Mouse (Mus musculus) brain, embryonic 14.5 days (tissue): ENCODE data around the gene Etv4. TPM values are rescaled to one million over a fixed set of nuclear protein-coding genes. Genes with fewer than 3 reads are reported as not detected.

ENCODE experiments used
- DNase-seq: peaks from one replicate; pipeline ENCODE4 v3.0.0-alpha.2; 2011; ENCODE audit warnings: low read depth
- CTCF ChIP-seq: fragments of 200-500 bp; IDR thresholded peaks from 2 replicates; pipeline ENCODE4 v1.5.1; 2012; ENCODE audit warnings: inconsistent platforms, mild to moderate bottlenecking, moderate library complexity, borderline replicate concordance; ENCODE audit not compliant: insufficient read depth, insufficient read length; ENCODE audit errors: extremely low read depth
- POLR2A ChIP-seq: fragments of 200-500 bp; IDR thresholded peaks from 2 replicates; pipeline ENCODE4 v1.6.1; 2012; ENCODE audit warnings: mild to moderate bottlenecking, inconsistent platforms, borderline replicate concordance; ENCODE audit not compliant: poor library complexity, insufficient read depth, insufficient read length, severe bottlenecking; ENCODE audit errors: extremely low read depth
- polyA plus RNA-seq: library from polyadenylated mRNA; depleted of rRNA; stranded (reverse); fragments of >200 nt; gene quantifications from 2 replicates; pipeline ENCODE4 v1.2.3, GENCODE M21; 2012

Etv4 gene
- polyA plus RNA-seq, 1 experiment, result 10.4 TPM

DNA sequence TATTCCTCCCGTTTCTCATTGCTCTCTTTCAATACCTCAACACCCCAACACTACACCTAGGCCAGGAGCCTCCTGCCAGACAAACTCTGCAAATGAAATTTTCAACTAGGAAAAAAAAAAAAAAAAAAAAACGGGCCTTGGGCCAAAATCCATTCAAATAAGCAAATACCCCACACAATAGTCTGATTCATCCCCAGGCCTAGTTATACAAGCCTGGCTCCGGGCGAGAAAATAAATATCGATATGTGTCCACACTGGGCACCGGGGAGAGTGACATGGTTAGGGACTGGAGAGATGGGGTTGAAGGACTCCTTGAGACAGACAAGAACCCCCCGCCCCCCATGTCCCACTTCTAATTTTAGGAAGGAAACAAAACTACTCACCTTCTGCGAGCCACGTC lies 1.6 kb downstream of the Etv4 start:
- peak; percentile 36 for DNase-seq
- TF ChIP-seq POLR2A (no peak), CTCF (no peak)

DNA sequence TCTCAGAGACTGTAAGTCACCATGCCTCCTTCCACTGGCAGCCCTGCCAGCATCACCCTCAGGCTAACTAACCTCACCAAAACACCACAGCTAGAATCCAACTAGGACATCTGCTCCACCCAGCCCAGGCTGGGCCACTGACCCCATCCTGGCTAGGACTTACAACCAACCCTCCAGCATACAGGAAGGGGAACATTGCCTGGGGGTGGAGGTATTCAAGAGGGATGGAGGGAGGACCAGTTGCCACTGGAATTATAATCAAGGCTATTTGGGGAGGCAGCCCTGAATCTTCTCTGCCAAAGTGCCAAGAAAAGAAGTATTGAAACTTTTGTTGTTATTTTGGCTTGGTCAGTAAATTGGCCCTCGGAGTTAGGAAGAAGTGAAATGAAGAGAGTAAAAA lies 2.0 kb downstream of the Etv4 start:
- peak; percentile 26 for DNase-seq

DNA sequence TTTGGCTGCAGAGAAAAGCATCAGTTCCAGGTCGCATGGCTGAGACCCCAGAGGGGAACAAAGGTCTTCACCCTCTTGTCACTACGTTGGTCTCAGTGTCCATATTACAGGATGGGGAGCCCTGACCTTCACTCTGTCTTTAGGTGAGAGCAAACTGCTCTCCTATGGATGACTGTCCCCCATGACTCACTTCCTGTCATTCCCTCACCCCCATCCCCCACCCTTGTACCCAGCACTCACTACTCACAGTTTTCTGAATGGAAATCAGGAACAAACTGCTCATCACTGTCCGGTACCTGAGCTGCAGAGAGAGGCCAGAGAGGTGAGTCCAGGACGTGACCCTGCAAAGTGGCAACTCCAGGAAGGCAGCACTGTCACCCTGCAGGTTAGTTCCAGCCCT lies 8.3 kb downstream of the Etv4 start:
- no peak for DNase-seq
- no peak for TF ChIP-seq CTCF
- no peak for TF ChIP-seq POLR2A

More for the DNA sequence above, 2.0 kb downstream of the Etv4 start:
- TF ChIP-seq CTCF, result no peak
- TF ChIP-seq POLR2A, result no peak

DNA sequence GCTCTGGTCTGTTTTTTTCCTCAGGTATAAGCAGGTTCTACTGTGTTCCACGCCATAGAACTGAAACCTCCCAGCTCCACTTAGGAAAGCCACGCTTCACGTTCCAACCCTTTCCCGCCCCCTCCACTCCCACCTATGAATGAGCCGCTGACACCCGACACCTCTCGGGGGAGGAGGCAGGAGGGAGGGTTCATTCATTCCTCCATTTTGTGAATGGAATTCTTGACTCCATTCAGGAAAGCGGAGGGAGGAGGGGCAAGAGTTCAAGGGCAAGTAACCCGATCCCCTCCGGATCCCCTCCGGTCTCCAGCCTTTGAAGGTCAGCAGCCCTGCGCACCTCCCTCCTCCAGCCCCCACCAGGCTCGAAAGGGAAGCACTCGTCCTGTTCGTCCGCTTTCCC lies 12.7 kb downstream of the Etv4 start:
- peak; percentile 88 for DNase-seq

DNA sequence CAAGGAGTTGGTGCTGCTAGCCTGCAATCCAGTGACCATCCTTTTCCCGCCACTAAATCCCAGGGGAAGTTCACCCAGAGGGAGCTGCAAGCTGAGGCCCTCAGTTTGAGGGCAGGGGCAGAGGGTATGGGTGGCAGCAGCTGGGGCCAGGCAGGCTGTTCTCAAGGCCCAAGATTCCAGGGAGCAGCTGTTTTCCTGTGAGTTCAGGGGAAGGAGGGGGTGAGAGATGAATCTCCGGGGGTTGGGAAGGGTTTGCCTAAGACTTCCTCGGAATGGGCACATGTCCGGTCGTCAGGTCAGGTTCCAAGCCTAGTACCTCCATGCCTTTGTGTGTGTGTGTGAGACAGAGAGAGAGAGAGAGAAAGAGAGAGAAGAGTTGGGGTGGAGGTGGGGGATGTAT lies 13.1 kb downstream of the Etv4 start:
- no peak for DNase-seq
- TF ChIP-seq POLR2A, result no peak
- no peak for TF ChIP-seq CTCF

More for the DNA sequence above, 12.7 kb downstream of the Etv4 start:
- TF ChIP-seq POLR2A (no peak), CTCF (no peak)

DNA sequence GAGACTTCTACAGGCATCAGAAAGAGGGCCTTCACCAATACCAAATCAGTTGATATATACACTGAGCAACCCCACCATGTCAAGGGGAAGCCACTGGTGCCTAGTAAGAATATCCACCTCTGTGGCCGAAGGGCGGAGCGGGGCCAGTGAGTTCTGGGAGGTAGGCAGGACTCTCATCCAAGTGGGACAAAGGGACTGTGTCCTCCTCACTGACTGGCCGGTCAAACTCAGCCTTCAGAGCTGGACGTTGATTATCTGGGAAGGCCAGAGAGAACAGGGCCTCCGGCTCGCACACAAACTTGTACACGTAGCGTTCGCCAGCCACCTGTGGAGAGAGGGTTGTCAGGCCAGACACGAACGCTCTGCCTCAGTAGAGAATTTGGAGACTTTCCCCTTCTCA lies 14.9 kb downstream of the Etv4 start:
- DNase-seq, result no peak
- no peak for TF ChIP-seq CTCF
- TF ChIP-seq POLR2A, result no peak

DNA sequence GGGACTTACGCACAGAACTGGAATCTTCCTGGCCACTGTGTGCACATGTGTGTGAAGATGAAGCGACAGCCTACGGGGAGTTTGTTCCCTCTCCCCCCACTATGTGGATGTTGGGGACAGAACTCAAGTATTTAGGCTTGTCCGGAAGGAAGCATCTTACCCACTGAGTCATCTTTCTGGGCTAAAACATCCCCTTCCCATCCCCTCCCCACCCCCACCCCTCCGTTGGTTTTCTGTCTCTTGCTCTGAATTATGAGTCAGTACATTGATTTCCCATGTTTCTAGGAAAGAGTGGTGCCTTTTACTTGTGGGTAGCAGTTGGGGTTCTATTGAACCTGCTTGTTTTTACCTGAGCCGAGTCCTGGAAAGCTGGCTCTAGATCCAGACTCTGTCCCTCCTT lies 16.4 kb downstream of the Etv4 start:
- TF ChIP-seq CTCF, result no peak
- no peak for TF ChIP-seq POLR2A

DNA sequence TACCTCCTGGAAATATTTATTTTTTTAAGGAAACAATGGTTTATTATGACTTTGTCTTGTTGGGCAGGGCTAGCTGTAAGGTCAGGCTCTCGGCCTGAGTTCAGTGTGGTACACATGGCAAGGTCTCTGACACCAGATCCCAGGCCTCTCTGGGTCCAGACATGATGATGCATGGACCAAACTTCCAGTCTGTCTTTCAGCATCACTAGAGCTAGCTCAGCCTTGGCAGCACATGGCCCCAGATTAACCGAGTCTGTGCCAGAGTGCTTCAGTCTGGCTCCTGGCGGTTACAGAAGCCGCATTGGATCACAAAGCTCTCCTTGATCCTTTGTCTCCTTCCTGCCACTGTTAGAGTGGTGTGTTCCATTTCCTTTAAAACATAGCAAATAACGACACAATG lies 17.8 kb downstream of the Etv4 start:
- no peak for DNase-seq
- TF ChIP-seq CTCF, result no peak
- TF ChIP-seq POLR2A, result no peak

More for the DNA sequence above, 16.4 kb downstream of the Etv4 start:
- DNase-seq, result no peak

DNA sequence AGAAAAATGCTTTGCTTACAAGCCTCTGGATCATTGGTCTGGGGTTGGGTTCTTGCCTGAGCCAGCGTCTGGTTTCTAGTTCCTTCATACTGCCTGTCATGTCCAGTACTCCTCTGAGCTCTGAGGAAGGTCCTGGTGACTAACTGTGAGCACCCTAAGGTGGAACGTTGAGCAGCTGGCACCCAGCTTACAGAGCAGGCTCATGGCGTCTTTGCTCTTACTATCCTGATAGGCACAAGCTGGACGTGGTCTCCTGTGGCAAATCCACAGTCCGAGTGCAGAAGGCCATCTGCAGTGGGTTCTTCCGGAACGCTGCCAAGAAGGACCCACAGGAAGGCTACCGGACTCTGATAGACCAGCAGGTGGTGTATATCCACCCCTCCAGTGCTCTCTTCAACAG lies 20.6 kb downstream of the Etv4 start:
- DNase-seq, result no peak
- no peak for TF ChIP-seq POLR2A
- TF ChIP-seq CTCF, result no peak

DNA sequence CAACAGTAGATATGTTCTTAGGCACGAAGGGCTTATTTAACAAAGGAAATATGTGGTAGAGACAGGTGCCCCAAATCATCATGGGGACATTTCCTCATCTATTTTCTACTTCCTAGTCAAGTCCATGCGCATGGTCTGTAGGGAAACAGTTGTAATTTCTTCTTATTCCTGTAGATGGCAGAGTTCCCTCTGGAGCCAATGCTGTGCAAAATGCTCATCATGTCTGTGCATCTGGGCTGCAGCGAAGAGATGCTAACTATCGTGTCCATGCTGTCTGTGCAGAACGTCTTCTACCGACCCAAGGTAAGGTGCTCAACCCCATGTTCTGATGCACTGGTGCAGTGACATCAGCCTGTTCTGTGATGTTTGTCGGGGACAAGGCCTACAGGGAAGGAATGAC lies 21.4 kb downstream of the Etv4 start:
- DNase-seq, result peak; percentile 77
- TF ChIP-seq CTCF (peak; percentile 65; the same call in 1 of the 2 replicates), POLR2A (no peak)

DNA sequence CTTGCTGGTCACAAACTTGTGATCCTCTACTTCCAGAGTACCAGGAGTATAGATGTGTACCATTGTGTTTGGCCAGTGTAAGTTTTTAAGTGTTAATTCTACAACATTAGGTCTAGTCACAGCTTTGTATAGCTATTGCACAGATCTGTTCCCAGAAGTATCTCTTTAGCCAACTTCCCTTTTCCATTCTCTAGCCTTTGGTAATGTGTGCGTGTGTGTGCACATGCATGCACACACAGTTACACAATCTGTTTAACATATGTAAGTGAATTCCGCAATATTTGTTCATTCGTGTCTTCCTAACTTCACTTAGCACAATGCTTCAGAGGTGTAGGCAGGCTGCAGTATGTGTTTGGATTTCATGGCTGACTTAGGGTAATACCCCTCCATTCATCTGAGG lies 25.6 kb downstream of the Etv4 start:
- TF ChIP-seq CTCF (no peak), POLR2A (no peak)

DNA sequence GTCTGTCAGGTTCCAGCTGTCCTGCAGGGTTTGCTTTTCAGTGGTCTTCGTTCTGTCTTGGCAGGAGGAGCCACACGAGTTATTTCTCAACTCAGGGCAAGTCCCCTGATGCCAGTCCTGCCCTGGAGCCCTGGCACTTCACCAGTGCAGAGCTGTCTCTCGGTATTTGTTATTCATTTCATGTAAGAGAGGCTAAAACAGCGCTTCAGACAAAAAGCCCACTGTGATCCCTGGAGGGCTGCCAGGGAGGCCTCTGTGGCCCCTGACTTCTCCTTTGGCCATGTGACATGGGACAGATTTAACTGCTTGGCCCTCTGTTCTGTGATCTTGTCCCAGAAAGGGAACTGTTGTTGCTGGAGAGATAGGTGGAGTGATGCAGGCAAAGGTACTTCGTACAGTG lies 26.7 kb downstream of the Etv4 start:
- TF ChIP-seq POLR2A, result no peak
- no peak for TF ChIP-seq CTCF
- peak; percentile 27 for DNase-seq

More for the DNA sequence above, 25.6 kb downstream of the Etv4 start:
- DNase-seq, result no peak
